30 mouse cellular contexts compared by ENCODE assay signal in the genomic region with DNA sequence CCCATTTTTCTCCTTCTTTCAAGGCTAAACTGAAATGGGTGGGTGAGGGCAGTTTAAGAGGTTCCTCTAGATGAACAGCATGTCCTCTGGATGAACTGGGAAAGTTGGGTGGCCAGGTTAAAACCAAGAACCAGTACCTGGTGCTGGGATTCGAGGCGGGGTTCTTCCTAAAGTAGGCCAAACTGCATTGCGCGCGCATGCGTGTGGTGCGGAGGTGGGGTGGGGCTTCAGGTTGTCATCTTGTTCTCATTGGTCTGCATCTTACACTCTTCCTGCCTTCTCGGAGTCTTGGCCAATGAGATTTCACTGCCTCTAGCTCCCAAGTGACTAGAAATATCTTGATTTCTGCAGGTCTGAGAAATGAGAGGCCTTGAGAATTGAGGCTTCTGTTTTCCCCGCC. TPM values are rescaled to one million over a fixed set of nuclear protein-coding genes. Genes with fewer than 3 reads are reported as not detected.
"Had no signal": no experiment of that assay in that cellular context is flagged by ENCODE, and none has a peak within 500 bp of the region (broad histone marks: within the 10 kb centered on the region; RNA-seq: fewer than 3 reads in every experiment).

A gene (minus strand): TSS at position 165 of the 400 bp plus-strand sequence.

- H3K27ac ChIP-seq: heart, adult 2 months; heart, embryonic 13.5 days; heart, embryonic 15.5 days; hindbrain, embryonic 13.5 days; hindbrain, embryonic 15.5 days; hindbrain, postnatal 0 days; kidney, embryonic 15.5 days; kidney, postnatal 0 days; limb, embryonic 12.5 days had no signal

- H3K27me3 ChIP-seq: heart, embryonic 13.5 days; heart, embryonic 15.5 days; hindbrain, embryonic 13.5 days; hindbrain, embryonic 15.5 days; kidney, embryonic 15.5 days; limb, embryonic 12.5 days had no signal

- H3K9me3 ChIP-seq: heart, embryonic 15.5 days; kidney, embryonic 15.5 days had no signal

- DNase-seq: gastrocnemius, postnatal 14 days; gastrocnemius, postnatal 36 days; heart, adult 2 months; heart, postnatal 14 days; heart, postnatal 36 days; kidney, adult 11 months; kidney, adult 2 months; kidney, adult 9 months; kidney, postnatal 14 days; kidney, postnatal 36 days; layer of hippocampus, adult 9-11 months; layer of hippocampus, postnatal 36 days; left cerebral cortex, postnatal 4 days; liver had no signal

- H3K4me1 ChIP-seq: heart, embryonic 13.5 days; heart, embryonic 15.5 days; hindbrain, embryonic 13.5 days; hindbrain, embryonic 15.5 days; kidney, embryonic 15.5 days had no signal

- H3K4me3 ChIP-seq: heart, adult 2 months; heart, embryonic 13.5 days; heart, embryonic 15.5 days; hindbrain, embryonic 13.5 days; hindbrain, embryonic 15.5 days; kidney, embryonic 15.5 days; limb, embryonic 12.5 days had no signal

- H3K36me3 ChIP-seq: heart, embryonic 13.5 days; heart, embryonic 15.5 days; hindbrain, embryonic 13.5 days; hindbrain, embryonic 15.5 days; kidney, embryonic 15.5 days; limb, embryonic 12.5 days had no signal

RNA-seq across cellular contexts. Expression of the gene that starts here (rescaled TPM):
- polyA plus RNA-seq: heart, adult 2 months; heart, embryonic 11.5 days; heart, embryonic 13.5 days; heart, embryonic 15.5 days; heart, postnatal 0 days; hindbrain, embryonic 11.5 days; hindbrain, embryonic 13.5 days; hindbrain, embryonic 15.5 days; hindbrain, postnatal 0 days; intestine, embryonic 14.5 days; intestine, embryonic 16.5 days; kidney, adult 2 months; kidney, embryonic 15.5 days; kidney, postnatal 0 days; large intestine, adult 2 months; limb, embryonic 12.5 days; limb, embryonic 14.5 days; liver, embryonic 11.5 days had no signal
